8 mouse cellular contexts compared by ENCODE assay signal in genomic region chr14:101352046-101353008, GRCm38 (mm10).
DNase-seq lines count a peak whose midpoint lies in the region; ATAC-seq lines count a peak whose summit lies in the region.

No protein-coding gene starts in this region.

- WGBS in forebrain, embryonic 11.5 days, result 6% methylated on average over 6 of the region's 6 CpGs
- WGBS in hindbrain, embryonic 12.5 days, result 6% methylated on average over 6 of the region's 6 CpGs
- WGBS in limb, embryonic 15.5 days, result 34% methylated on average over 6 of the region's 6 CpGs

- H3K4me3 ChIP-seq in forebrain, embryonic 11.5 days (ENCODE audit: low read depth, low read length), result no peak overlapping the region
- H3K4me3 ChIP-seq in hindbrain, embryonic 12.5 days, result no peak overlapping the region
- no peak overlapping the region for H3K4me3 ChIP-seq in limb, embryonic 15.5 days

- H3K4me1 ChIP-seq in forebrain, embryonic 11.5 days (replicated peaks; ENCODE audit: control insufficient read depth, insufficient read depth, low read length), result no peaks in the 10 kb centered on the region; the same call in 1 of the 2 replicates
- peaks cover 21% of the 10 kb centered on the region for H3K4me1 ChIP-seq in hindbrain, embryonic 12.5 days
- peaks cover 4% of the 10 kb centered on the region for H3K4me1 ChIP-seq in limb, embryonic 15.5 days

- H3K4me2 ChIP-seq in forebrain, embryonic 11.5 days (ENCODE audit: low read depth, low read length, severe bottlenecking), result 0 out of 2 replicates have a peak overlapping the region, but pooled peaks have one; percentile 18
- peak overlapping the region; percentile 23 for H3K4me2 ChIP-seq in hindbrain, embryonic 12.5 days (replicated peaks)
- no peak overlapping the region for H3K4me2 ChIP-seq in limb, embryonic 15.5 days

- H3K9ac ChIP-seq in forebrain, embryonic 11.5 days (ENCODE audit: low read length), result no peak overlapping the region
- H3K9ac ChIP-seq in hindbrain, embryonic 12.5 days, result no peak overlapping the region
- H3K9ac ChIP-seq in limb, embryonic 15.5 days, result no peak overlapping the region

- peak; percentile 93 for ATAC-seq in forebrain, embryonic 11.5 days (replicated peaks; ENCODE audit: low FRiP score)
- peak; percentile 95 for ATAC-seq in hindbrain, embryonic 12.5 days (ENCODE audit: low FRiP score)
- ATAC-seq in limb, embryonic 15.5 days (ENCODE audit: insufficient number of reproducible peaks, low FRiP score, low TSS enrichment, low read depth), result peak; percentile 63; the same call in 1 of the 2 replicates

- peak overlapping the region; percentile 67 for H3K27ac ChIP-seq in forebrain, embryonic 11.5 days (ENCODE audit: low read depth, low read length)
- H3K27ac ChIP-seq in hindbrain, embryonic 12.5 days, result peak overlapping the region; percentile 81
- H3K27ac ChIP-seq in limb, embryonic 15.5 days, result peak overlapping the region; percentile 55; the same call in 1 of the 2 replicates

- no peaks in the 10 kb centered on the region for H3K36me3 ChIP-seq in forebrain, embryonic 11.5 days (ENCODE audit: control insufficient read depth, insufficient read depth, low read length)
- no peaks in the 10 kb centered on the region for H3K36me3 ChIP-seq in hindbrain, embryonic 12.5 days
- no peaks in the 10 kb centered on the region for H3K36me3 ChIP-seq in limb, embryonic 15.5 days

- no peaks in the 10 kb centered on the region for H3K9me3 ChIP-seq in forebrain, embryonic 11.5 days (ENCODE audit: control insufficient read depth, low read length)
- no peaks in the 10 kb centered on the region for H3K9me3 ChIP-seq in hindbrain, embryonic 12.5 days (replicated peaks)
- no peaks in the 10 kb centered on the region for H3K9me3 ChIP-seq in limb, embryonic 15.5 days

- DNase-seq in right cerebral cortex, adult 18-20 months, result peak; percentile 18
- no peak for DNase-seq in right cerebral cortex, postnatal 36 days (ENCODE audit: low spot score in 2 of 2)
- DNase-seq in forebrain, embryonic 11.5 days (ENCODE audit: low spot score), result peak; percentile 68
- DNase-seq in telencephalon, adult 2 months (ENCODE audit: low read depth, low spot score), result peak; percentile 44
- DNase-seq in c-Kit-positive CD71-positive TER-119-positive erythroid progenitor cells, embryonic 14.5 days (ENCODE audit: low spot score), result no peak
- DNase-seq in adrenal gland, postnatal 4 days (ENCODE audit: low spot score in 2 of 2), result no peak

- H3K27me3 ChIP-seq in forebrain, embryonic 11.5 days (ENCODE audit: control insufficient read depth, insufficient read depth, low read length), result no peaks in the 10 kb centered on the region
- no peaks in the 10 kb centered on the region for H3K27me3 ChIP-seq in hindbrain, embryonic 12.5 days
- H3K27me3 ChIP-seq in limb, embryonic 15.5 days, result no peaks in the 10 kb centered on the region

Comparison
In these comparisons a context has a peak if more than half of its experiments do, and no peak if none do; other contexts are left out.
1. DNase-seq: peak in right cerebral cortex, adult 18-20 months (single experiment), forebrain, embryonic 11.5 days (single experiment) and telencephalon, adult 2 months (single experiment); none in right cerebral cortex, postnatal 36 days (0 of 2), c-Kit-positive CD71-positive TER-119-positive erythroid progenitor cells, embryonic 14.5 days (single experiment) and adrenal gland, postnatal 4 days (0 of 2).
2. Peak in every context shown above with its lines, with median percentiles within 50 percentile points of each other: ATAC-seq and H3K27ac ChIP-seq.